Mouse (Mus musculus) adrenal gland (tissue): ENCODE measurements around the gene Prr15l.

Experiments
- intact Hi-C: fragments of 180-260 bp; cut with DNase I; formaldehyde crosslinking; loops from one replicate; pipeline ENCODE4 v1.15.1; 2025
- long read RNA-seq, 2 experiments: library from polyadenylated mRNA; unstranded; transcript quantifications; one replicate each; pipeline ENCODE4 v2.0.0; 2020; ENCODE audit warnings: borderline replicate concordance in 1 of 2; ENCODE audit not compliant: insufficient replicate concordance in 1 of 2

Gene Prr15l
- long read RNA-seq, experiment 1: 0 reads
- long read RNA-seq, experiment 2: 0 reads

DNA sequence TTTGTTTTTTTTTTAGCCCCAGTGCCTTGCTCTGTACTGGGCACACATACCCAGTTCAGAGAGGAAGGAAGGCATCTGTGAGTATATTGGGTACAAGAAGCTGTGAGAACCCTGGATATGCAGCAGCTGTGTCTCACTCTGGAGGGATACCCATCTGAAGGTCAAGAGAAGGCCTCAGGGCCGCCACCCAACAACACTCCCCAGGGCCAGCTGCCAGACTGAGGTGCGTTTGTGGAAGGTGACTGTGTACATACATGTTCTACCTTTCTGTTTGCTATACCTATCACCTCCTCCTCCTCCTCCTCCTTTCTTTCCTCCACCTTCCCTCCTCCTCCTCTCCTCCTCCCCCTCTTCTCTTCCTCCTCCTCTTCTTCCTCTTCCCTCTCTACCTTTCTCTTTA lies at the start of gene Prr15l:
Gene Prr15l (plus strand): TSS at position 17 of the 400 bp plus-strand sequence.
- intact Hi-C loops: no loop called here

DNA sequence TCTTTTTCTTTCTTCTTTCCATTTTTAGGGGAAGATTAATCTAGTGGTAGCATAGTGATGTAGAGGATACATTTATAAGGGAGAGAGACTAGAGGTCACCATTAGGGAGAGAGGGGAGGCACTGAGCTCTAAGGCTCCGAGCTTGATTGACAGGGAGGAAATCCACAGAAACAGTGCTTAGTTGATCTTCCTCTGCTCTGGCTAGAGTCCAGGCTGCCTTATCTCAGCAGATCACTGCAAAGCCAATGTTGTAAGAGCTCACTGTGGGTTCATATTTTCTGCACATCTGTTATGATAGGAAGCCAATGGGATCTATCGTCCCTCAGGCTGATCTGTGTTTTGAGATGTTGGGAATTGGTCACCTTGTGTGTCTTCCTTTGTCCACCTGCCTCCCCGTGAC lies 49.2 kb upstream of the Prr15l start:
- intact Hi-C loops: no loop called here

- intact Hi-C loops: no loop called here
Measured at GRCm38 (mm10) chr11:96879359-96879758, 48.5 kb upstream of the Prr15l start.

DNA sequence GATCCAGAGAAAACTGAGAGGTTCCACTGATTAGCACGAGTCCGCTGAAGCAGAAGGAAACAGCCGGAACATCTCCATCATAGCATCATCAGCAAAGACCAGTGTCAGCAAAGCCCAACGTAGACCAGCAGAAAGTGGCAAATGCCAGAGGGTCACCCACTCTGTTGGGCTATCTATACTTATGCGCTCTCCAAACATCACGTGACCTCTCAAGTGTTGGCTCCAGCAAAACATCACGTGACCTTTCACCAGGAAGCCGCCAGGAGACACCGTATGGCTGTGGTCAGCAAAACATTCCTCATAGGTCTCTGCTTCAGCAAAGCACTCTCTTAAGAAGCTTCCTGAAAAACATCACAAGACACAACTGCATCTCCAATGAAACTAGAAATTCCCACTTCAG lies 47.6 kb upstream of the Prr15l start:
- intact Hi-C loops: no loop called here

- intact Hi-C loops: no loop called here
Measured at GRCm38 (mm10) chr11:96885901-96886340, 42.0 kb upstream of the Prr15l start.

- intact Hi-C loops: no loop called here
Measured at GRCm38 (mm10) chr11:96886942-96887546, 40.9 kb upstream of the Prr15l start.

DNA sequence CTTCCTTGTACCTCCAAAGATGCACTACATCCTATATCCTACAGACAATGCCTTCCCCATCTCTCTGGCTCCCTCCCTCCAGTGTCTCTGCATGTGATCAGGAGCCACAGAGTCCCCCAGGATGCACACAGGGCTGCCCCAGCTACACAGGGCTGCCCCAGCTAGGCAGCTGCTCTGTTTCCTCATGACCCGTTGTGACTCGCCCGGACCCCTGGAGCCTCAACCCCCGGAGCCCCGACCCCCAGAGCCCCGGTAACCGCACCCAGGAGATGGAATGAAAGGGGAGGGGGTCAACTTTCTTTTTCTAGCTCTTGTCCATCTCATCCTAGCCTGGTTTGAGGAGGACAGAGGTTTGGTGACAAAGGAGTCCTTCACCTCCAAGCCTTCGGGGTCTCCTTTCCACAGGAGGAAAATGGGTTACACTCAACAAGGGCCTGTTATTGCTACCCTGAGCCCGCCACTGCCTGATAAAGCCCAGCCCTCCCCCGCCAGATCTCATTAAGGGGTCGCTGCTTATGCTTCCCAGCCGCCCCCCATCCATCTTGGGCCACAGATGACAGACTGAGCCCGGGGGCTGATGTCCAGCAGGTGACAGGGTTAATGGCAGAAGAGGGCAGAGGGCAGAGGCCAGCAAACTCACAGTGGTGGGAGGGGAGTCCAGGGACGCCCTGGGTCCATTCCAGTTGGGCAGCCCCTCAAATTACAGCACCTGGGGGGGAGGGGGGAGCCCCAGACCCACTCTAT lies 35.9 kb upstream of the Prr15l start:
- intact Hi-C loops: no loop called here

DNA sequence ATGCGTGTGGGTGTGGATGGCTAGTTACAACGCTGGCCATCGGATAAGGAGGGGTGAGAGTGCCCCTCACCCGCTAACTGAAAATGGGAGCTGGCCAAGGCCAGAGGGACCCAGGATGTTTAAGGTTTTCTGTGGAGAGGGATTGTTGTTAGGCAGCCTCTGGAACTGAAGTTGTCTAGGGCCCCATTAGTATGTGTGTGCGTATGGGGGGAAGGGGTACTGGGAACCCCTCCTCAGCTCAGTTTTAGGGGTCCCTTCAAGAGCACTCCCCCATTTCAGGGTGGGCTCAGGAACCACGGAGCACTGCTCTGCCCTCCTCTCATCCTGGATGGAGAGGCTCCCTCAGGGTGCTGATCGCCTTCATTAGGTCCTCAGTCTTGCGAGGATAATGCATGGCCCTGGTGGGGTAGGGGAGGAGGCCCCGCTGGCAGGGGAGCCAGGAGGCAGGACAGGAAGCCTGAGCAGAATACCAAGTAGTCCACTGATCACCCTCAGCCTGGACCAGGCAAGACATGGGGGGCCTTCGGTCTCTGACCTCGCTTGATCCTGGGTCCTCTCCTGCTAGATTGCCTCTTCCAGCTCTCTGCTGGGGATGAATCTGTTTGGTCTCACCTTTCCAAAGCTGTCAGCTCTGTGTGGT lies 34.6 kb upstream of the Prr15l start:
- intact Hi-C loops: no loop called here

- intact Hi-C loops: no loop called here
Measured at GRCm38 (mm10) chr11:96895886-96896285, 32.0 kb upstream of the Prr15l start.

DNA sequence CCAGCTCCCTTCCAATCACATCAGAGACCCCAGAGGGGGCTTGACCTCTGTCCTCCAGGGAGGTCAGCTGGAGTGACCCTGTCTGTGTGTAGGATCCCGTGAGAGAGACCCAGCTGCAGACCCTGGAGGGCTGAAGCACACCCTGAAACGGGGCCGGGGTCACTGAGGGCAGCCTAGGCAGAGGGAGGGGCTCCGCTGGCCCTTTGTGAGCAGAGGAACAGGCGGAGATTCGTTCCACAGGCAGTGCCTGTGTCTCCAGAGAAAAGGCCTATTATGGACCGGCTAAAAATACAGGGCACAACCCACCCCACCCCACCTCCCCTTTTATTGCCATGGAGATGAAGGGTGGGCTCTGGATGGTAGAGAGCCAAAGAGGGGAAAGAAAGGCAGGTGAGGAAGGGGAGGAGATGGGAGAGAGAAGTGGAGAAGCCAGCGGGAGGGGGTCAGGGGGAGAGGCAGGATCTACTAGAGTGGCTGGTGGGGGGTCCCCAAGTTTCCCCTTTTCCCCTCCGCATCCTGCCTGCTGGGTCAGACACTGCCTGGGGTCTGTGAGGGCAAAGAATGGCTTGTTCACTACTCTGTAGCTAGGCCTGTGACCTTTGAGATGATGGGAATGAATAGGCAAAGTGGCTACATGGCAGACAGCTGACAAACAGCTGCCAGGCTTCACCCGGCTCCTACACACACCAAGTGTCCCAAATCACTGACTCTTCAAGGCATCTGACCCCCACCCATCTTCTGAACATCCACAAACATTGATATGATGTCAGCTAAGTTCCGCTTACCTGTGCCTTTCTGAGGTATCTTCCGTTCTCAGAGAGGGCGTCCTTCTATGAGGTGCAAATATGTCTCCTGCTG lies 28.2 kb upstream of the Prr15l start:
- intact Hi-C loops: no loop called here

GRCm38 (mm10) chr11:96901332-96901731 lies 26.6 kb upstream of the Prr15l start:
- intact Hi-C loops: no loop called here

DNA sequence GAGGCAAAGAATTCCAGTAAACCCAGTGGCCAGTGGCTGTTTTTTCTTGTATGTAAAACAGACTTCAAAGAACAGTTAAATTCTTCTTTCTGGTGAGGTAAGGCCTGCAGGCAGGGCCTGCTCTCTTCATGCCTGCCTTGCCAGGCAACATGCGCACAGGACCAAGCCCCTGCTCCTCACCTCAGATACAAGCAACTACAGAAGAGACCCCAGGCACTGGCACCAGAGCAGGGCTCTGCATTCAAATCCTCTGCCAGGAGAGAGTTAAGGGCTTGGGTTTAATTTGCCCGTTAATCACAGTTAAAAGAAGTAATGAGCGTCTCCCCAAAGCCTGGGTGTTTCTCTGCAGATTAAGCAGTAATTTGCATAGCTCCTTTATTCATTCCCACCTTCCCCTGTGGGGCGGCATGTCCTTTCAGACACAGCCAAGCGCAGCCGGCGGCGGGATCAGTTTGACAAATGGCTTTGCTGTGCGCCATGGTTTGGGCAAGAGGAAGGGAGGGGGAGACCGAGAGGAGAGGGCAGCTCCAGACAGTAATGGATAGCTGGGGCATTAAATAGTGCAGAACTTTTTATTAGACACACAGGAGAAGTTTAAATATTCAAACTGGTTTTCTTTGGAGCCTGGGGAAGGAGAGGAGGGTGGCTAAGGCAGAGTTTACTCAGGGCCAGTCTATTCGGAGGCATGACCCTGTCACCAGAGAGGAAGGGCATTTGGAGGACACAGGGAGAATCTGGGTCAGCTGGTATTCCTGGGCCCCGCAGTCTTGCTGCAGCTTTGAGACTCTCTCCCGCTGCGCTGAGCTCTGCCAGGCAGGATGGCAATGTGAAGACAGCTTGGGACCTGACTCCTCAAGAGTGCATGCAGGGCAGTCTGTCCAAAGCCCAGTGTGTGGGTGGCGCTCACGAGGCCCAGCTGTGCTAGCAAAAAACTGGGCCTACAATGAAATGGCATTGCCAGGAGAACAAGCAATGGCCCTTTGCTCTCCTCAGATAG lies 25.0 kb upstream of the Prr15l start:
- intact Hi-C loops: no loop called here

GRCm38 (mm10) chr11:96906431-96907161 lies 21.3 kb upstream of the Prr15l start:
- intact Hi-C loops: no loop called here

GRCm38 (mm10) chr11:96908594-96908993 lies 19.3 kb upstream of the Prr15l start:
- intact Hi-C loops: no loop called here

- intact Hi-C loops: loop anchor here (1.0 to 10.0 kb wide), 2 partner anchors 43 to 115 kb away; partner anchors contain the start of gene Scrn2
Measured at GRCm38 (mm10) chr11:96910003-96910402, 17.9 kb upstream of the Prr15l start.

DNA sequence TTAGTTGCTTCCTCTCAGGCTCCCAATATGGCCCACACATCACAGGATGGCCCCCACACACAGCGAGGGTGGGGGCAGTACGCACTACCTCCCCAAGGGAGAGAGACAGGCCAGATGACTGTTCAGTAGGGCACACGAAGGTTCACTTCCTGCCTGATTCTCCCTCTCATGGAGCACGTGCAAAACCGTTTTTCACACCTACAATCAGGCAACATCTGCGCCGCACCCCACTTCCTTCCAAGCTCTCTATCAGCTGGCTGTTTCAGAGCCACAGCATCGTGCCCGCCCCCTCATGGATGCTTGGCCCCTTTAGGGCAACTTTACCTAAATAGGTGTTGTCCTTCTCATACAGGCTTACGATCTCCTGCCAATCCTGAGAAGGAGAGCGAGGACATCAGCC lies 15.2 kb upstream of the Prr15l start:
- intact Hi-C loops: loop anchor here (10.0 kb wide), 1 partner anchor 112 kb away; the partner anchor contains the start of gene Scrn2

DNA sequence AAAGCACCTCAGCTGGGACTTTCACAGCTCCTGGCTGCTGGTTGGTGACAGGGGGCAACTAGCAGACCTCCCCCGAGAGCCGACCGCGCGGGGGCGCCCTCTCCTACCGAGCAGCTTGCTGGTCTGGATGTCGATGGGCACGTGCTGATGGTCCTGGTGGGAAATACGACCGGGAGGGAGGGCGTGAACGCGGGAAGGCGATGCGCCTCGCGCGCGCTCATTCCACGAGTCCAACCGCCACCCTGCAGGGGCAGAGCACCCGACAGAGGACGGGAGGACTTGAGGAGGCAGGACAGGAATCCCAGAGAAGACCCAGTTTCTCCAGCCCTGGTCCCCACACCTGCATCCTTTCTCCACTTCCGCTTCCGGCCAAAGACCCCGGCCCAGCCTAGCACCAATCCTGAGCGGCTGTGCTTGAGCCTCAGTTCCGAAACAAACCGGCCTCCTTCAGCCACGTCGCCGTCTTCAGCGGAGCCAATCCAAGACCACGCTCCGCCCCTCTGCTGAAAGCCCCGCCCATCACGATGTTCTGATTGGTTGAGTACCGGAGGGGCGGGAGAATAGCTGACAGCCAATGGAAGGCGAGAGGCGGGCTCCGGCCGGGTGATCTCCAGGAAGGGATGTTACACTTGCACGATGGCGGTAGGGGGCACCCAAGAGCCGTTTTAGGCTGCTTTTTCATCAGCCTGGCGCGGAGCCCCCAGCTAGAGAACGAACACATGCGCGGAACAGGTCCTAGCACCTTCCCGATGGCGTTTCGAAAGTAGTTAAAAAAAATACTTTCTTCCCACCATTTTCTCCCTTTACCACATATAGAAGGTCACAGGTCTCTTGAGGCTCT lies 11.6 kb upstream of the Prr15l start, which contains the start of gene Cdk5rap3:
Gene Cdk5rap3 (minus strand): TSS at position 453 of the 841 bp plus-strand sequence.
- intact Hi-C loops: loop anchor here (2.0 to 10.0 kb wide), 2 partner anchors 47 to 109 kb away; partner anchors contain the start of gene Scrn2

DNA sequence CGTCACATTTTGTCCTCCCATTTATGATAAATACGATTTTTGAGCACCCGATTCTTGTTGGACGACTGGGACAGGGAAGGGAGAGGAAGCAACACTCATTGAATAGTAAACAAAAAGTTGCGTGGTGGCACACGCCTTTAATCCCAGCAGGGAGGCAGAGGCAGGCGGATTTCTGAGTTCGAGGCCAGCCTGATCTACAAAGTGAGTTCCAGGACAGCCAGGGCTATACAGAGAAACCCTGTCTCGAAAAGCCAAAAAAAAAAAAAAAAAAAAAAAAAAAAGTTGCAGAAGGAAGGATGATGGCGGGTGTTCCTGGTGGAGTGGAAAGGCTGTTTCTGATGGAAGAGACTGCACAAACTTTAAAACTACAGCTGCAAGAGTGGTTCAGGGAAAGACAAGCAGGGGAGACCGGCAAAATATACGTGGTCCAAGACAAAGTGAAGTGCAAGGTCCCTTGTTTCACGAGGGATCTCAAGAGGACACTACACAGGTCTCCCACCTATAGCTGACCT lies 11.0 kb upstream of the Prr15l start:
- intact Hi-C loops: loop anchor here (2.0 to 10.0 kb wide), 2 partner anchors 46 to 108 kb away; partner anchors contain the start of gene Scrn2
